Mouse (Mus musculus) left cerebral cortex, postnatal 10 days (tissue): ENCODE data around the gene Enc1. TPM values are rescaled to one million over a fixed set of nuclear protein-coding genes. Genes with fewer than 3 reads are reported as not detected.
A peak's percentile ranks its signal among the peaks of the same experiment; 100 is the strongest.

Experiments
- DNase-seq, 2 experiments: peaks; one replicate each; pipeline ENCODE4 v3.0.0; 2021 to 2022; ENCODE audit warnings: low spot score in 2 of 2, mixed read lengths in 1 of 2; ENCODE audit errors: extremely low spot score in 1 of 2
- intact Hi-C: fragments of 180-260 bp; cut with DNase I; formaldehyde crosslinking; loops from one replicate; pipeline ENCODE4 v1.15.1; 2025
- total RNA-seq, 2 experiments: library from RNA; stranded (reverse); gene quantifications; 2 replicates each; pipeline ENCODE4 v1.2.3; 2021

The Enc1 gene
- 100 to 1,000 TPM; 492 to 530 TPM for total RNA-seq

DNA sequence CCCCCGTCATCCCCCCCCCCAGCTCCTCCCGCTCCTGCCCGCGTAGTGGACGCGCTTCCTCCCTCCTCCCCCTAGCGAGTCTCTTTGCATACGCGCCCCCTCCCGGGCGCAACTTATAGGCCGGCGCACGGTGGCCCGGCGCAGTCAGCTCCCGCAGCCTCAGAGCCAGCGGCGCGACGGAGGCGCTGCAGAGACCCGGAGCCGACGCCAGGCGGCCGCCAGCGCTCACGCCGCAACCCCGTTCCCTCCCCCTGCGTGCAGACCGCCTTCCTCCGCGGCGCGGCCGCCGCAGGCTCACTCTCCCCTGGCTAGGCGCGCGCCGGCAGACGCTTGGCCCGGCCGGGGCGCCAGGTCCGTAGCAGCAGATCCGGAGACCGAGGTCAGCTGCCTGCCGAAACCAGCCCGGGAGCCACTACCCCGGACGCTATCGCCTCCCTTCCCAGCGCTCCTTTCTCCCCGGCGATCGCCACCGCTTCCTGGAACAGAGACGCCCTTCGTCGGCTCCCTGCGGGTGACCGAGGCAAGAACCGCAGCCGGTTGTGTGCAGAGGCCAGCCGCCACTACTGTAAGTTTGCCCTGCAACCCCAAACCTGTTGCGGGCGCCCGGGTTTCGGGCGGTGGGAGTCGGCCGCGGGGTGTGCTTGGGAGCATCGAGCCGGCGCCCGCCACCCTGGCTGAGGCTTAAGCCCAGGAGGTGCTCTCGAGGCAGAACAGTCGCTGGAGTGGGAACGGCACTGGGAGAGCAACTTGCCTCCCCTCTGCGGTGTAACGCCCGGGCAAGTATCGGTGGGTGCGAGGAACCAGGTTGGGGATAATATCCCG, at the start of gene Enc1:
TSS of gene Enc1 (plus strand) at position 141 of the 822 bp plus-strand sequence.
- intact Hi-C loops: loop anchor here (5.0 kb wide), 2 partner anchors 321 to 391 kb away; no protein-coding TSS in a partner anchor
- DNase-seq: peak; percentile 86 to 95

DNA sequence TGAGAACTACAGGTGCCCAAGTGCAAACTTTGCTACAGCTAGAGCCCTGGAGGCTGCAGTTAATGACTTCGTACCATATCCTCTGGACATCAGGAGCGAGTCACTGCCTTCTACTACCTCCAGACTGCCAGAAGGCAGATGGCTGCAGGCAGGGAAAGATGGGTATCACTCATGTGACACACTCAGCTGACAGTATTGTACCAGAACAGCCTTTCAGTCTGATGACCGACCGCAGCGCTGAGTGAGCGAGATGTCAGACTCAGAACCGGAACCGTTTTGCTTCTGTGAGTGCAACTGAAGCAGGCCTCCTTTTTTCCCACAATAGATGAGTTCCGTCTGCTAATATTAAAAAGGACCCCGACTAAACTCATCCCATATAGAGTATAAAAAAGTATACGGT, 48.3 kb upstream of the Enc1 start:
- no peak for DNase-seq

GRCm38 (mm10) chr13:97193420-97193819, 47.5 kb upstream of the Enc1 start:
- DNase-seq: peak; percentile 78 to 81
- intact Hi-C loops: no loop called here

More for the DNA sequence above, 48.3 kb upstream of the Enc1 start:
- intact Hi-C loops: no loop called here

- intact Hi-C loops: no loop called here
- no peak for DNase-seq
These were observed 44.5 kb upstream of the Enc1 start for GRCm38 (mm10) chr13:97196186-97196924.

GRCm38 (mm10) chr13:97196925-97197218, 44.0 kb upstream of the Enc1 start:
- DNase-seq: no peak
- intact Hi-C loops: no loop called here

GRCm38 (mm10) chr13:97197932-97198562, 42.9 kb upstream of the Enc1 start, which contains the start of gene Hexb:
TSS of gene Hexb (minus strand) at chr13:97198357.
- DNase-seq: peak; percentile 81 to 95
- intact Hi-C loops: no loop called here

GRCm38 (mm10) chr13:97199123-97199522, 41.8 kb upstream of the Enc1 start:
- no peak for DNase-seq
- intact Hi-C loops: no loop called here

DNA sequence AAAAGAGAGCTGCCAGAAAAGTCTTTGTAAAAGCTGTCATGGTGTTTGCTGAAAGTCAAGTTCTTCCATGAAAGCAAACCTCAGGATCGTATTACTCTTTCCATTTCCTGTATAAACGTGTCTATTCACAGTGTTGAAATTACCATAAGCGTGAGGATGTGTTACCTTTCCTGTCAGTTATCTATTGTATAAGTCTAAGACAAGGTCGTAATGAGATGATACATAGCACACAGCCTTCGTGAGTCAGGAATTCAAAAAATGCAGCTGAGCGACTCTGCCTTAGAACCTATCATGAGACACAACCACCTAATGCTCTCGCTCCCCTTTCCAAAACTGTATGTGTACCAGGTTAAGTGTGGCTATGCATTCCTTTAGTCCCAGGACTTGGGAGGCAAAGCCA, 39.8 kb upstream of the Enc1 start:
- no peak for DNase-seq
- intact Hi-C loops: no loop called here

DNA sequence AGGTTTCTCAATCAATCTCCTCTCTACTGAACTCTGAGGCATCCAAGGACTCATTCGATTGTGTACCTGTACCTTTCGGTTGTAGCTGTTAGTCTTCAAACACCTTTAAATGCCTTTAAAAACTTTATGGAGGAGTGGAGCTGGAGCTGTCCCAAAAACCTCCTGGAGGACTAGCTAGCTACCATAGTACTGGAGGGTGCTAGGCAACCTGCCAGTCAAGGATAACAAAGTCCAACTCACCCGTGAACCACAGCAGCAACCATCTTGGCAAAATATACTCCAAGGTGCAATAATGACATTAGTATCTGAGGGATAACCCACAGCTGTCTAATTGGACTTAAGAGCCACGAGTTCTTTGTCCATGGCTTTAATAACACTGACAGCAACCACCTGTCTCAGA, 39.0 kb upstream of the Enc1 start:
- no peak for DNase-seq
- intact Hi-C loops: no loop called here

DNA sequence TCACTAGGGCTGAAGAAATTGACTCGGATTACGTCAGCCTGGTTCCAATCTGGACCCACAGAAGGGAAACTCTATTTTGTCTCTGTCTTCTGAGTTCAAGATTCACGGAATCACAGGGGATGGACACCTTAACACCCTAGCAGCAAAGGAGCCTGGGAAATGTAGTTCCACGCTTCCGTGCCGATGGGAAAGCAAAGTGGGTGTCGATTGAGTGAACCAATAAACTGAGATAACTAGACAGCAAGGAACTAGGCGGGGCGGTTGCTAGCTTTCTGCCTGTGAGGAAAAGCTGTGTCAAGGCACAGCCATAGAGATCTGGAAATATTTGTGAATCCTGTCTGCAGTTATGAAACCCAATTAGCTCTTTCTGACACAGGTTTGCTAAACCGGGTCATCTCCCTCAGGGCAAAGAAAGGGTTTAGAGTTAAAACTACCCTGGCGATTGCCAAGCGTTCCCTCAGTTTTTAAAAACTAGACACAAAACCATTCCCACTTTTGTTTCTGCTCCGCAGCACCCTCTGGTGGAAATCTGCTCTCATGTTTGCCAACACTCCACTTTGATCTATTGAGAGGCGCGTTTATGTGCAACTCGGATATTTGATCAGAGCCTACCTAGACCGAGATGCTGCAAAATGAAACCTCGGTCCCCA, 35.7 kb upstream of the Enc1 start:
- intact Hi-C loops: no loop called here
- DNase-seq: peak; percentile 85 to 86

GRCm38 (mm10) chr13:97206046-97206445, 34.9 kb upstream of the Enc1 start:
- intact Hi-C loops: no loop called here
- DNase-seq: no peak

DNA sequence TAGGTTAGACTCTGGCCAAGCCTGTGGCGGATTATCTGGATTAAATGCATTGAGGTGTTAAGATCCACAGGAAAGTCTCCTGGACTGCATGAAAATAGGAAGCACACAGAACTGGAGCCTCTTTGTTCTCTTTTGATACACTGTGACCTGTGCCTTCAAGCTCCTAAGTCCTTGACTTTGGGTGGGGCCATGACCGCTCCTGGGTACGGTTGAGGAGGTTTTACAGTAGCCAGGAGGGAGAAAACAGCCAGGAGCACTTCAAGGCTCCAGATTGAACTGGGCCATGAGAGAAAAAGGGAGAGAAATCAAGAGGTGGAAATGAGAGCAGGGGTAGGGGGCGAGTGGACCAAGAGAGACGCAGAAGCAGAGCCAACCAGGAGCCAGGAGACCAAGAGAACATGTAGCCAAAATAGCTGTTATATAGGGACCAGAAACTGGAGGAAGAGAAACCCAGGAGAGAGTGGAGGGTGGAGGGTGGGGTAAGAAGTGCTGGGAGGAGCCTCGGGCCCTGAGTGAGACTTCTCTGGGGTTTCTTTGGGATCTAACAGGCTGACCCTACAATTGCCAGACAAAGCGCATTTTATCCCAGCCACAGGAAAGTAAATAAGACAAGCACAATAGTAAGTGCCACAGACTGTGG, 33.3 kb upstream of the Enc1 start:
- DNase-seq: no peak
- intact Hi-C loops: no loop called here

DNA sequence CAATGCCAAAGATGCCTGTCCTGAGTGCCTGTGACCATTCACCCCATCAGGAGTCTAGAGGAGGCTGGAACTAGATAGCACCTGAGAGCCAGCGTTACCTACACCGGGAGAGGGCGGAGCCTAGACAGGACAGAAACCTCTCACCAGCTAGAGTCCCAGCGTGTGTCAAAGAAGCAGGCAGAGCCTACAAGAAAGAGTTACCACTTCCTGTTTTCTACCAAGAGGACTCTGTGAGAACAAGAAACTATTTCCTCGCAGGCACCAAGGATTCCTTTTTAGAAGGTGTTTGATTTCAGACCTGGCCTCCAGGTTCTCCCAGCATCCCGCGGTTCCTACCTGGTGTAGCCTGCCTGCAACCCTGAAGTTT, 32.8 kb upstream of the Enc1 start:
- DNase-seq: no peak
- intact Hi-C loops: no loop called here

- DNase-seq: no peak
- intact Hi-C loops: no loop called here
These were observed 32.4 kb upstream of the Enc1 start for GRCm38 (mm10) chr13:97208500-97209010.

- DNase-seq: no peak
- intact Hi-C loops: no loop called here
These were observed 26.2 kb upstream of the Enc1 start for GRCm38 (mm10) chr13:97214583-97215268.

GRCm38 (mm10) chr13:97215563-97215962, 25.3 kb upstream of the Enc1 start:
- no peak for DNase-seq
- intact Hi-C loops: no loop called here

- intact Hi-C loops: no loop called here
These were observed 24.7 kb upstream of the Enc1 start for GRCm38 (mm10) chr13:97216196-97216595.

DNA sequence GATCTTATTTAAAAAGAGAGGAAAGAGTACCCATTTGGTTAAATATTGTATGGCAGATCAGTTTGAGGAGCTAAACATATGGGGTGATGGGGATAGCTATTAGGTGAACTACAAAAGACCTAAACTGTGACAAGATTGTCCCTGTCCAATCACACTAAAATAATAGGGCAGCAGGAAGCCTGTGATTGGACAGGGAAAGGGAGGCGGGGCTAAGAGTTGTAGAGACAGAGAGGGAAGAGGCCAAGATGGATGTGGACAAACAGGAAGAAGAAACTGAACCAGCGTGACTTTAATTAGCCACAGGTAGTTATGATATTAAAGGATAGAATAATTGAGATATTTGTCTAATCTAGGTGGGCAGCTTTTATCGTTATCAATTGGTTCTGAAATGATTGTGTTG, 20.9 kb upstream of the Enc1 start:
- intact Hi-C loops: no loop called here
- DNase-seq: no peak

More at GRCm38 (mm10) chr13:97216196-97216595, 24.7 kb upstream of the Enc1 start:
- no peak for DNase-seq
